Mouse (Mus musculus) left cerebral cortex, postnatal 25 days (tissue): ENCODE results near the gene Tex30. TPM values are rescaled to one million over a fixed set of nuclear protein-coding genes. Genes with fewer than 3 reads are reported as not detected.
A peak's percentile ranks its signal among the peaks of the same experiment; 100 is the strongest.
"Not testable (repeated sequence)": the region's sequence is repeated elsewhere in the genome, so short reads cannot be mapped to it uniquely, and the experiment has no call there.

Experiments used
- DNase-seq, 2 experiments: peaks; one replicate each; pipeline ENCODE4 v3.0.0; 2022; ENCODE audit warnings: low spot score in 2 of 2, mixed read lengths in 1 of 2
- intact Hi-C: fragments of 180-260 bp; cut with DNase I; formaldehyde crosslinking; loops from one replicate; pipeline ENCODE4 v1.15.1; 2025
- total RNA-seq, 2 experiments: library from RNA; stranded (reverse); gene quantifications; 2 replicates each; pipeline ENCODE4 v1.2.3; 2021

Gene Tex30
- total RNA-seq, 2 experiments from 2014 or later, result 8.5 to 9.1 TPM

DNA sequence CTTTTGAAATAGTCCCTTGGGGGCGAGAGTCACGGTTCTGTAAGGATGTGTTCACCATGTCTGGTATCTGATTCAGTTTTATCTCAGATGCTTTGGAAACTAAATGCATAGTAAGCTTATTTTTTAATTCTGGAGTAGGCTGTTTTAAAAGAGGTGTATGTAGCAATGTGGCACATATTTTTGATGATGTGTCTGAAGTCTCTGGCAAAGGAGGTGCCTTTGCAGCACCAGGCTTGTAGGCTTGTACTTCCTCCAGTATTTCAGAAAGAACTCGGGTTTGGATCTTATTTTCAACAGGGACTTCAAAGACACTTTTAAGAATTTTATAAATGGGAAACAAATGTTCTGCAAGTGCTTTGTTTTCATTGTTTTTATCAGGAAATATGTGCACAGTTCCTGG lies 44.4 kb downstream of the Tex30 start:
- peak in 1 of 2 experiments; percentile 29 for DNase-seq
- intact Hi-C loops, result no loop called here

DNA sequence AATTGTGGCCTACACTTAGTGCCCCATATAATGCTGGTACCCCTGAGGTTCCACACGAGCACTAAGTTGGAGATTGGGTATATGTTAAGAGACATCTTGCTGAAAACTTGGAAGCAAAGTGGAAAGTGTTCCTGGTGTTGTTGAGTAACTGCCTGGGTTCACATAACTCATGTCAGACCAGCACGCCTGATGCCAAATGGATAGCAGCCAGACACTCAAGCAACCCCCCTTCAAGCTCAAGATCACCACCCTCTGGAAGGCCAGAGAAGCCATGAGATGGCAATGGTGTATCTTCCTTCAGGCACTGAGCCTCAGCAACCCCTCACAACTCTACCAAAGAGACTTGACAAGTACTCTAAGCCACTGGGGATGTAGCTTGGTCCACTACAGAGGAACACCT lies 55.7 kb downstream of the Tex30 start:
- no peak for DNase-seq
- intact Hi-C loops, result no loop called here

DNA sequence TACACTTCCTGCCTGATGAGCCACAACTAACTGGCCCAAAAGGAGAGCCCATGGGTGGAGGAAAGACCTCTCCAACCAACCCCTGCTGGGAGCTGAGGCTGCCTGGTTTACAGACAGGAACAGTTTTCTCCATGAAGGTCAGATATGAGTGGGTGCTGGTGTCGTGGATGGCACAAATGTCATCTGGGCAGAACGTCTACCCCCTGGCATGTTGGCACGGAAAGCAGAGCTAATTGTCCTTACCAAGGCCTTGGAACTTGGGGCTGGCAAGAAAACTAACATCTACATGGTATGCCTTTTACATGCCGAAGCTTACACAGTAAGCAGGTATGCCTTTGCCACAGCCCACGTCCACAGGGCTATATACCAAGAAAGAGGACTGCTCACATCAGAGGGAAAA lies 56.6 kb downstream of the Tex30 start:
- intact Hi-C loops, DNase-seq: not testable (repeated sequence)

DNA sequence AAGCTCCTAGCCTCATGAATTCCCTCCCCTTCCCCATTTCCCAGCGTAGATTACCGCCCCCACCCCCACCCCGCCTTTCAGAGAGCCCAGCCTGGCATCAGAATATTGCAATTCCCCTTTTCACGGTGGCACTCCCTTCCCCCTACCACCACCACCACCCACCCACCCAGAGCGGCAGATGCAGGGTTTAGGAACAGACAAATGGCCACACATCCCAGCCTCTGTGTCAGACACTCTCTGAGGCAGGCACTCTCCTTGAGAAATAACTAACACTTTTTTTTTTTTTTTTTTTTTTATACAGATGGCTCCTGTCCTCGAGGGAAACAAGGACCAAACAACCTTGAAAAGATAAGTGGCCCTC lies 59.7 kb downstream of the Tex30 start:
- no peak for DNase-seq
- intact Hi-C loops, result loop anchor here (5.0 kb wide), 1 partner anchor 280 kb away; no protein-coding TSS in a partner anchor

DNA sequence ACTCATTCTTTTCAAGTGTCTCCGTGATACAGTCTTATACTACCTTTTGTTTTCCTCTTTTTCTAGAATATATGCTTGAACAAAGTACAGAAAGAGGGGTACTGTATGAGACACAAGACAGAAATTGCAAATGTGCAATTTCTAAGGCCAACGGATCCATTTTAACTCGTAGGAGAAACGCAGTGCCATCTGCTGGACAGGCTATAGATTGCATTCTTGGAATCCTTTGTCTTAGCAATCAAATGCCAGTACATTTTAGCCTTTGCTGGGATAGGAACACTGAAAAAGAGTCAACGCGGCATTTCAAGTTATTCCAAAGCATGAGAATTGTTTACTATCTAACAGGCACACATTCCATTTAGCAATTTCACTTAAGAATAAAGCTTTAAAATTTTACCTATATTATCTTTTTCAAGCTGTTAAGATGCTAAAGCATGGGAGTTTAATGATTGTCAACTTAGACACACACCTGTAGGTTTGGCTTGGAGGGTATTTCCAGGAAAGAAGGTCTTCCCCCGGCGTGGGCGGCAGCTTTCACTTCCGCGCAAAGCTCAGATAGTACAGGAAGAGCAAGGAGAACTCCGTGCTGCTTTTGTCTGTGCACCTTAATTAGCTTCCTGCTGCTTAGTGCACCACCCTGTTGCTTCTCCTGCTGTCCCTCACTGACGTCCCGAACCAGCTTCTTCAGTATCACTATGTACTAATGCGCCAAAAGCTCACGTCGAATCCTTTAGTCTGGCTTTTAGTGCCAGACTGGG lies 60.3 kb downstream of the Tex30 start:
- intact Hi-C loops, result loop anchor here (2.0 to 5.0 kb wide), 2 partner anchors 143 to 280 kb away; no protein-coding TSS in a partner anchor
- peak; percentile 42 to 64 for DNase-seq

Other genes with a start within 250 kb of the Tex30 start
- 10 to 100 TPM; 50.5 to 50.7 TPM for gene Tpp2, start 168.8 kb downstream of the Tex30 start, total RNA-seq
- gene Mettl21c, start 82.4 kb downstream of the Tex30 start, total RNA-seq, result not detected
- not detected for gene Gm8251, start 40.5 kb downstream of the Tex30 start, total RNA-seq
- gene Kdelc1, start 16.4 kb upstream of the Tex30 start, total RNA-seq, result 10 to 100 TPM; 10.2 to 11.1 TPM
- 10 to 100 TPM; 34.1 to 37.9 TPM for gene Bivm, start 16.5 kb upstream of the Tex30 start, total RNA-seq
- 10 to 100 TPM; 20.4 to 22.5 TPM for gene Ercc5, start 45.3 kb upstream of the Tex30 start, total RNA-seq
- gene Mettl21e, start 116.5 kb upstream of the Tex30 start, total RNA-seq, result not detected